Mouse (Mus musculus): Measurements from ENCODE around the gene Plppr1. TPM values are rescaled to one million over a fixed set of nuclear protein-coding genes. Genes with fewer than 3 reads are reported as not detected.
A peak's percentile ranks its signal among the peaks of the same experiment; 100 is the strongest.

The Plppr1 gene
- total and polyA plus RNA-seq, 2 experiments from 2014 or later = 53.3 to 59.8 TPM

DNA sequence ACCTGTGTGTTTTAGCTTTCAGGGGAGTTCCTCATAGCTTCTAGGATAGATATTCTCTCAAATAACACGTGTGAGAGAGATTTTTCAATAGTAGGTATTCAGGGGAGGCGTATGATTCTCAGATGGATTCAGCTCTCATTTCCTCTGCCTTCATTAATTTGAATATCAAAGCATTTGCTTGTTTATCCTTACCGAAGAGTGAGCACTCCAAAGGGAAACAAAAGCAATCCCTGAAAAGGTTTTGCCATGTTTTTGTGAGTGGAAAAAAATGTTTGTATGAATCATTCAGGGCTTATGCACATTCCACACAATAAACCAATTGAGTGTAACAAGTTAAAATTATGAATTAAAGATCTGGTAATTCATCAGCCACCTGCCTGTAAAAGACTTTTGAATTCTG is 29.1 kb downstream of the Plppr1 start:
- H3K27ac ChIP-seq (ENCODE audit: low read depth, low read length) = no peak overlapping the region
- 7% methylated on average over 3 of the region's 3 CpGs for WGBS
- no peak for TF ChIP-seq CTCF (IDR thresholded peaks at IDR 0.05; ENCODE audit: low read depth)
- no peaks in the 10 kb centered on the region for H3K9me3 ChIP-seq (ENCODE audit: low read length)
- H3K27me3 ChIP-seq (ENCODE audit: insufficient read depth, low read length) = no peaks in the 10 kb centered on the region
- H3K36me3 ChIP-seq (ENCODE audit: insufficient read depth) = no peaks in the 10 kb centered on the region
- H3K4me3 ChIP-seq (ENCODE audit: low read depth, low read length) = no peak overlapping the region
- H3K4me2 ChIP-seq (ENCODE audit: low read depth) = no peak overlapping the region
- H3K4me1 ChIP-seq (ENCODE audit: insufficient read depth) = peaks cover 3% of the 10 kb centered on the region; the same call in 1 of the 2 replicates
- H3K9ac ChIP-seq = no peak overlapping the region
- ATAC-seq (peak; percentile 40; the same call in 1 of the 2 replicates), DNase-seq (no peak)

DNA sequence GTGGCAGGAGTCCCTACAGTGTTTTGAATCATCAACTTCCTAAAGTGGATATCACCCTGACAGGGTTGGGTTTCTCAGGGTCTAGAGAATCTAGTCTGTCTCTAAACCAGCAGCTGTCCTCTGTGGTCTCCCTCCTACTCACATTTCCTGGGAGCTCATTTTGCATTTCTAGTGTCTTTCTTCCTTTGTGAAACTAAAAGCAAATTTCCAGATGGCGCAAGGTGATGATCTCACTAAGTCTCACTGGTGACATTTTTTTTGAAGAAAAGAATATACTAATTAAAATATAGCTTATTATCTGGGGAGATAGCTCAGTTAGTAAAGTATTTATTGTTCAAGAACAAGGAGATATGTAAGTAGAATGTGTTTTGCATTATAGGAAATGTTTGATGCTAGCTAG is 31.4 kb downstream of the Plppr1 start:
- H3K27ac ChIP-seq (ENCODE audit: low read depth, low read length) = no peak overlapping the region
- ATAC-seq (no peak), DNase-seq (no peak)
- 98% methylated on average over 1 of the region's 1 CpGs for WGBS
- H3K27me3 ChIP-seq (ENCODE audit: insufficient read depth, low read length) = no peaks in the 10 kb centered on the region
- no peak overlapping the region for H3K4me2 ChIP-seq (ENCODE audit: low read depth)
- no peaks in the 10 kb centered on the region for H3K36me3 ChIP-seq (ENCODE audit: insufficient read depth)
- no peak overlapping the region for H3K9ac ChIP-seq
- no peaks in the 10 kb centered on the region for H3K9me3 ChIP-seq (ENCODE audit: low read length)
- no peak overlapping the region for H3K4me3 ChIP-seq (ENCODE audit: low read depth, low read length)
- H3K4me1 ChIP-seq (ENCODE audit: insufficient read depth) = peaks cover 3% of the 10 kb centered on the region; the same call in 1 of the 2 replicates
- TF ChIP-seq CTCF (IDR thresholded peaks at IDR 0.05; ENCODE audit: low read depth) = no peak

DNA sequence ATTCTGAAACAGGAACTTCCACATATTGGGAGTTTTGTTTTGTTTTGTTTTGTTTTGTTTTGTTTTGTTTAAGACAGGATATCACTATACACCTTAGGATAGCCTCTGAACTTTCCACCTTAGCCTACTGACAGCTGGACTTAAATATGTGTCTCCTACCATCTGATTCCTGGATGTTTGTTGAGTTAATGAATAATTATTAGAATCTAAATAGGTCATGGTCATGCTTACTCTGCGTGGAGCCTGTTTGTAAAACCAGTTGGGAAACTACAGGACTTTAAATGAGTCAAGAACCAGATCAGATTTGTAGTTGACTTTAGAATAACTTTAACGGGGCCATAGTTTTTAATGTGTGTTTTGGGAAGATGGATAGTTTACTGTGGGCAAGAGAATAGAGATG is 40.4 kb downstream of the Plppr1 start:
- Histone ChIP-seq H3K27ac (ENCODE audit: low read depth, low read length) (no peak overlapping the region), H3K36me3 (ENCODE audit: insufficient read depth) (no peaks in the 10 kb centered on the region), H3K4me2 (ENCODE audit: low read depth) (no peak overlapping the region), H3K9me3 (ENCODE audit: low read length) (no peaks in the 10 kb centered on the region), H3K27me3 (ENCODE audit: insufficient read depth, low read length) (no peaks in the 10 kb centered on the region), H3K9ac (no peak overlapping the region), H3K4me1 (ENCODE audit: insufficient read depth) (no peaks in the 10 kb centered on the region), H3K4me3 (ENCODE audit: low read depth, low read length) (no peak overlapping the region)
- 87% methylated on average over 2 of the region's 2 CpGs for WGBS
- ATAC-seq (no peak), DNase-seq (no peak)
- TF ChIP-seq CTCF (IDR thresholded peaks at IDR 0.05; ENCODE audit: low read depth) = no peak

DNA sequence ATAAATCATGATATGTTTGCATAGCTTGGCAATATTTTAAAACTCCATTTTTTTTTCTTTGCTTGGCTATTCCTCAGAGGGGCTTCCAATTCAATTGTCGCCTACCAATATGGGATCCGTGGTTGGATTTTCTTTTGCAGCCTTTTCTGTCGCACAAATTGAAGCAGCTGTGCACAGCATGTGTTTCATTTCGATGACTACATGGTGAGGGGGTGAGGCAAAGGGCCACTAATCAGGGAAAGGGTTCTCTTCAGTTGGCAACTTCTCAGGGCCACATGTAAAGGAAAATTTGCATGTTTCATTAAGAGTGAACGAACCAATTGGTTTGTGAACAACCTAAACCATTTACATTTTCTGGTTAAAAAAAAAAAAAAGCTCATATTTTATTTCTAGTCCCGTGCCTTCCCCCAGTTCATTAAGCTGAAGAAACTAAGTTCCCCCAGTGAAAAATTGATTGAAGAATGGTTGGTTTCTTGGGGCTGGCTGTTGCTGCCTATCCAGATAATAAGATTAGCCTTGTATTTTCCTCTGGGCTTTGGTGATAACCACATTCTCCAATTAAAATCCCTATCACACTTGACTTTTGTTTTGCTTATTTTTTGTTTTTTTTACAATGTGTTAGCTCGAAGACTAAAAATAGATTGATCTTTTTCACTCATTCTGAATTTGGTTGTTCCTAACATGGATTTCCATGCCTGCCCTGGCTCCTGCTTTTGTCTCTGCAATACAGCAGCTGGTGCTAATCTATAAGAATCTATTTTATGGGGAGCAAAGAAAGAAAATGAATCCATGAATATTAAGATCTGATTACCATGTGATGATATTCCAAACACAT is 43.1 kb downstream of the Plppr1 start:
- Histone ChIP-seq H3K27me3 (ENCODE audit: insufficient read depth, low read length) (no peaks in the 10 kb centered on the region), H3K4me1 (ENCODE audit: insufficient read depth) (no peaks in the 10 kb centered on the region), H3K27ac (ENCODE audit: low read depth, low read length) (no peak overlapping the region), H3K36me3 (ENCODE audit: insufficient read depth) (no peaks in the 10 kb centered on the region), H3K9me3 (ENCODE audit: low read length) (no peaks in the 10 kb centered on the region), H3K4me2 (ENCODE audit: low read depth) (no peak overlapping the region), H3K4me3 (ENCODE audit: low read depth, low read length) (no peak overlapping the region), H3K9ac (no peak overlapping the region)
- DNase-seq (no peak), ATAC-seq (no peak)
- no peak for TF ChIP-seq CTCF (IDR thresholded peaks at IDR 0.05; ENCODE audit: low read depth)
- 11% methylated on average over 7 of the region's 7 CpGs for WGBS

- WGBS = 74% methylated on average over 4 of the region's 4 CpGs
- no peak overlapping the region for H3K4me2 ChIP-seq (ENCODE audit: low read depth)
- no peak overlapping the region for H3K4me3 ChIP-seq (ENCODE audit: low read depth, low read length)
- H3K27me3 ChIP-seq (ENCODE audit: insufficient read depth, low read length) = no peaks in the 10 kb centered on the region
- ATAC-seq = no peak
- H3K27ac ChIP-seq (ENCODE audit: low read depth, low read length) = no peak overlapping the region
- H3K4me1 ChIP-seq (ENCODE audit: insufficient read depth) = no peaks in the 10 kb centered on the region
- no peak for DNase-seq
- H3K36me3 ChIP-seq (ENCODE audit: insufficient read depth) = no peaks in the 10 kb centered on the region
- TF ChIP-seq CTCF (IDR thresholded peaks at IDR 0.05; ENCODE audit: low read depth) = no peak
- no peak overlapping the region for H3K9ac ChIP-seq
- no peaks in the 10 kb centered on the region for H3K9me3 ChIP-seq (ENCODE audit: low read length)
Observed at GRCm38 (mm10) chr4:49102769-49103193, 43.7 kb downstream of the Plppr1 start.

- TF ChIP-seq CTCF (IDR thresholded peaks at IDR 0.05; ENCODE audit: low read depth) = no peak
- WGBS = 90% methylated on average over 8 of the region's 8 CpGs
- H3K27ac ChIP-seq (ENCODE audit: low read depth, low read length) = no peak overlapping the region
- no peaks in the 10 kb centered on the region for H3K27me3 ChIP-seq (ENCODE audit: insufficient read depth, low read length)
- no peak overlapping the region for H3K4me2 ChIP-seq (ENCODE audit: low read depth)
- no peak overlapping the region for H3K9ac ChIP-seq
- DNase-seq (no peak), ATAC-seq (no peak)
- H3K4me1 ChIP-seq (ENCODE audit: insufficient read depth) = no peaks in the 10 kb centered on the region
- H3K9me3 ChIP-seq (ENCODE audit: low read length) = no peaks in the 10 kb centered on the region
- no peak overlapping the region for H3K4me3 ChIP-seq (ENCODE audit: low read depth, low read length)
- H3K36me3 ChIP-seq (ENCODE audit: insufficient read depth) = no peaks in the 10 kb centered on the region
Observed at GRCm38 (mm10) chr4:49104860-49105259, 45.8 kb downstream of the Plppr1 start.

GRCm38 (mm10) chr4:49107895-49108294 is 48.8 kb downstream of the Plppr1 start:
- Histone ChIP-seq H3K4me3 (ENCODE audit: low read depth, low read length) (no peak overlapping the region), H3K36me3 (ENCODE audit: insufficient read depth) (no peaks in the 10 kb centered on the region), H3K27me3 (ENCODE audit: insufficient read depth, low read length) (no peaks in the 10 kb centered on the region), H3K4me1 (ENCODE audit: insufficient read depth) (no peaks in the 10 kb centered on the region), H3K4me2 (ENCODE audit: low read depth) (no peak overlapping the region), H3K27ac (ENCODE audit: low read depth, low read length) (no peak overlapping the region), H3K9me3 (ENCODE audit: low read length) (no peaks in the 10 kb centered on the region), H3K9ac (no peak overlapping the region)
- no peak for ATAC-seq
- no peak for DNase-seq
- no peak for TF ChIP-seq CTCF (IDR thresholded peaks at IDR 0.05; ENCODE audit: low read depth)
- 87% methylated on average over 4 of the region's 4 CpGs for WGBS

All from forebrain, postnatal 0 days (tissue).